Mouse (Mus musculus): ENCODE measurements around the gene Agpat1. TPM values are rescaled to one million over a fixed set of nuclear protein-coding genes. Genes with fewer than 3 reads are reported as not detected.

Gene Agpat1
- polyA plus RNA-seq, 1 experiment from 2014 or later: 45.7 TPM

DNA sequence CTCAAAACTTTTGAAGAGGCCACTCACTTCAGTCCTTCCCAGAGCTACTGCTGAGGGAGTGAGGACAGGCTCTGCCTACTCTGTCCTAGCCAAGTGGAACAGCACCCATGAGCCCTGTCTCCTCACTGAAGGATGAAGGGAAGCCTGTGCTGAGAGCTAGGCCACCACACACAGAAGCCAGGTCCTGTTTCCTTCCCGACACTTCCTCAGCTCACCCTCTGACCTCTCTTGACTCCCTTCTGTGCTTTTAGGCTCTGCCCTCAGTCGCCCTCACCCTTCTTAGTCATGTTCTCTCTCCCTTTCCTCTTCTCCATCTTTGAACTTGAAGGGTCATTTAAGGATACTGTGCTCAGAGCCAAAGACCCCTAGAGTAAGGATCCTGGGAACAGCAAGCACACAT lies 53.2 kb downstream of the Agpat1 start:
- Histone ChIP-seq H3K9me3 (replicated peaks) (no peaks in the 10 kb centered on the region), H3K4me1 (replicated peaks) (peaks cover 53% of the 10 kb centered on the region), H3K4me3 (no peak overlapping the region), H3K36me3 (peaks cover 11% of the 10 kb centered on the region), H3K27ac (no peak overlapping the region), H3K4me2 (no peak overlapping the region), H3K27me3 (peaks cover 35% of the 10 kb centered on the region), H3K9ac (no peak overlapping the region)
- ATAC-seq (replicated peaks; ENCODE audit: insufficient number of reproducible peaks, insufficient read depth, low FRiP score, low read depth): no peak
- WGBS: 24% methylated on average over 2 of the region's 2 CpGs

DNA sequence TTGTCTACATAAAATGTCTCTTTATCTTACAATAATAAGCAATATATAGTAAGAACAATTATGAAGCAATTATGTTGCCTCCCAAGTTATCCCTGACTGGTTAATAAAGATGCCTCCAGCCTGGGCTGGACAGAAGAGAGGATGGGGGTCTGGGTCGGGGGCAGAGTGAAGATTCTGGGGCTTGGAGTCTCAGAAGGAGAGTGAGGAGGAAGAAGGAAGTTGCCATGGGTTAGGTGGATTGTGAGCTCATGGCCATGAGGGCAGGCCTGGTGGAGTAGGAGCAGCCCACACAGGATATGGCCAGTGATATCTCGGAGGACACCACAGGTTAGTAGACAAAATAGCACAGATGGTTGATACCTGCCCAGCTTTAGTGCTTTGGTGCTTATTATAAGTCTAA lies 54.1 kb downstream of the Agpat1 start:
- H3K4me1 ChIP-seq (replicated peaks): peaks cover 53% of the 10 kb centered on the region
- ATAC-seq (replicated peaks; ENCODE audit: insufficient number of reproducible peaks, insufficient read depth, low FRiP score, low read depth): no peak
- WGBS: 64% methylated on average over 2 of the region's 2 CpGs
- H3K4me2 ChIP-seq: no peak overlapping the region
- no peak overlapping the region for H3K9ac ChIP-seq
- H3K36me3 ChIP-seq: 0 out of 2 replicates have a peak, but pooled peaks cover 2% of the 10 kb centered on the region
- peaks cover 39% of the 10 kb centered on the region for H3K27me3 ChIP-seq
- H3K9me3 ChIP-seq (replicated peaks): no peaks in the 10 kb centered on the region
- no peak overlapping the region for H3K27ac ChIP-seq
- H3K4me3 ChIP-seq: no peak overlapping the region

DNA sequence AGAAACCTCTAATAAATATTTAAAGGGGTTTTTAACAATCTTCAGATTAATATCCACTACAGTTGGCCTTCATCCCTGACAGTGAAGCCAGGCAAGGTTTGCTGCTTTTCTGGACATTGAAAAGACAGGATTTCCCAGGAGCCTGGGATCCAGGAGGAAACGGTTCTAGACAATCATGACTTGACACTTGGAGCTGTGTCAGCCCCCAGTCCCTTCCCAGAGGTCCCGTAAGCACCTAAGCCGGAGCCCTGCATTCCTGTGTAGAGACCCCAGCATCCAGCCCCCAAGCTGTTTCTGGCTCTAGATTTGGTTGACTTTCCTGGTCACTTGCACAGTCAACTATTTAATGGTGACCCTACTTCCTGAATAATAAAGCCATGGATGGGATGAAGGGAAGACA lies 54.5 kb downstream of the Agpat1 start:
- no peaks in the 10 kb centered on the region for H3K9me3 ChIP-seq (replicated peaks)
- H3K9ac ChIP-seq: no peak overlapping the region
- H3K36me3 ChIP-seq: no peaks in the 10 kb centered on the region
- no peak overlapping the region for H3K4me3 ChIP-seq
- no peak overlapping the region for H3K4me2 ChIP-seq
- peaks cover 43% of the 10 kb centered on the region for H3K27me3 ChIP-seq
- H3K4me1 ChIP-seq (replicated peaks): peaks cover 53% of the 10 kb centered on the region
- ATAC-seq (replicated peaks; ENCODE audit: insufficient number of reproducible peaks, insufficient read depth, low FRiP score, low read depth): no peak
- no peak overlapping the region for H3K27ac ChIP-seq
- WGBS: 73% methylated on average over 3 of the region's 3 CpGs

DNA sequence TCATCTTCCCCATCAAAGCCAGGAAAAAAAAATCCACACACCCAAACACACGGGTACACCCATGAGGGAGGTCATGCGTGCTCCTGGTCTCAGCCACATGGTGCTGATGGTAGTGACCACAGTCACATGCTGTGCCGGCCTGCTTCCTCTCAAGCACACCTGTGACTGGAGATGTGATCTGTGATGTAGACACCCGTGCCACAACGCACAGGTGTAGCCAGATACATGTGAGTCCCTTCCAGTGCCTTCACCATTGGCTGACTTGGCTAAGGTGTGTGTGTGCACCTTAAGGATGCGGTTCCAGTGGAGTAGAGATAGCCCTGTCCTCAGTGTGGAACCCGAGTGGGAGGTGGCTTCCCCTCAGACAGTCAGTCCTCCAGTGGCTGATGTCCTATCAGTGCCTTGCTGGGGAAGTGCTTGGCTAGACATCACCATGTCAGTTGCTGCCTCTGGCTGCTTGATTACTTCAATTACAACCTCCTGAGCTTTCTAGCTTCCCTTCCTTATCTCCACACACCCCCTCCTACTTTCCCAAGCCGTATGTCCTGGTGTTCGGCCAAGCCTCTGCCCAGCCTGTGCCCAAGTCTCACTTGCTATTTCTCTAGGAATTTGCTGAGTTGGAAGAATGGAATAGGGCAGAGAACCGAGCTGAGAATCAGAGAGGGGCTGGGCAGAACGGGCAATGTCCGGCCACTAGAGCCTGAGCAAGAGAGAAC lies 55.3 kb downstream of the Agpat1 start:
- no peak overlapping the region for H3K27ac ChIP-seq
- no peak overlapping the region for H3K4me3 ChIP-seq
- H3K4me2 ChIP-seq: peak overlapping the region; percentile 27; the same call in 1 of the 2 replicates
- 46% methylated on average over 12 of the region's 12 CpGs for WGBS
- peaks cover 44% of the 10 kb centered on the region for H3K27me3 ChIP-seq
- H3K36me3 ChIP-seq: no peaks in the 10 kb centered on the region
- no peaks in the 10 kb centered on the region for H3K9me3 ChIP-seq (replicated peaks)
- H3K4me1 ChIP-seq (replicated peaks): peaks cover 49% of the 10 kb centered on the region
- no peak overlapping the region for H3K9ac ChIP-seq
- no peak for ATAC-seq (replicated peaks; ENCODE audit: insufficient number of reproducible peaks, insufficient read depth, low FRiP score, low read depth)

DNA sequence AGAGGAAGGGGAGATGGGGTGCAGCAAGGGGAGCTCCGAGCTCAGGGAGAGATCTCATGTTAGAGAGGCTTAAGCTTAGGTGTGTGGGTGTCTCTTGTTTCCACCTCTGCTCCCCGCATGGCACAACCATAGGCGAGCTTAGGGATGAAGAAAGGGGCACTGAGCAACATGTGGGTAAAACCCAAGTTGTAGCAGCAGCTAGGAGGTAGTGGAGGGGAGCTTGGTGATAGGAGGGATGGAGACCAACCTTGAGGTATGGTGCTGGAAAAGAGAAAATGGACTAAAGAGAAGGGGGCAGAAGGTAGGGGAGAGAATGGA lies 55.8 kb downstream of the Agpat1 start:
- Histone ChIP-seq H3K27ac (no peak overlapping the region), H3K4me2 (peak overlapping the region; percentile 27; the same call in 1 of the 2 replicates), H3K9ac (no peak overlapping the region), H3K4me3 (no peak overlapping the region), H3K9me3 (replicated peaks) (no peaks in the 10 kb centered on the region), H3K27me3 (peaks cover 44% of the 10 kb centered on the region), H3K36me3 (no peaks in the 10 kb centered on the region), H3K4me1 (replicated peaks) (peaks cover 44% of the 10 kb centered on the region)
- WGBS: 45% methylated on average over 3 of the region's 3 CpGs
- ATAC-seq (replicated peaks; ENCODE audit: insufficient number of reproducible peaks, insufficient read depth, low FRiP score, low read depth): no peak

DNA sequence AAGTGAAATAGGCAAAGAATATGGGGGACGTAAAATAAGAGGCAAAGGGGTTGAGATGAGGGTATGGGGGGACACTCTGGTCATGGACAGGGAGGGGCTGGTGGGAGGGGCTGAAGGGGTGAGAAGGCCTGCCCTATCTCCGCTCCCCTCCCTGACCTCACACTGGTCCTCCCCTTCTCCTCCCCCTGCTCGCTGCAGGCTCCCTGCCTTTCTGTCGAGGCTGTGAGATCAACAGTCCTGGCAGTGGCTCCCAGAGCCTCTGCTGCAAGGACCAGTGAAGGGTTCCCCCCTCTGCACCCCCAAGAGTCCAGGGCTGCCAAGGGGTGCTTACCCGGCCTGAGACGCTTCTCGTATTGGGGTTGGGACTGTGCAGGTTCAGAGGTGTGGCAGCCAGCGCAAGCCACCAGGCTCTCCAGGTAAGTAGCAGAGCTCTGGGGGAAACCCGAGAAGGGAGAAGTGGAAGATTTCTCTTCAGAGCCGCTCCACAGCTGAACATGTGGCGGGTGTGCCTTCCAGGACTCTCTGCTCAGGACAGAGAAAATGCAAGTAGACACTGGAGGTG lies 56.3 kb downstream of the Agpat1 start:
- ATAC-seq (replicated peaks; ENCODE audit: insufficient number of reproducible peaks, insufficient read depth, low FRiP score, low read depth): no peak
- Histone ChIP-seq H3K9ac (no peak overlapping the region), H3K27ac (peak overlapping the region; percentile 49; the same call in 1 of the 2 replicates)

DNA sequence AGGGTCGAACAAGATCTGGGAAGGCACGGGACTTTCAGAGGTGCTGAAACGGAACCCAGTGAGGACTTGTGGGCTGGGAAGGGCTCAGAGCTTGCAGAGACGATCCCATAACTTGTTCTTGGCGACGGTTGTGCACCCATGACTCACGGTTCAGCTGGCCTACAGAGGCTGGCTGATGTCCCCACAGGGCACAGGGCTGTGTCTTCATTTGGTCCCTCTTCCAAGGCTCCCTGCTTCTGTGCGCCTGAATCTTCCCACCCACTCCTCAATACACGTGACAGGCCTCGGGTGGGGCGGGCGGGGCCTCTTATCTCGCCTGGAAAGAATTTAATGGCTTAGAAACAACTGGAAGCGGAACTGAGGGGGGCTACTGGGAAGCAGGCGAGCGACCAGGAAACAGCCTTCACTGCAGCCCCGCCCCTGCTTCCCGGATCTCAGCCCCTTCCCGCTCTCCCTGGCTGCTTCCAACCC lies 57.1 kb downstream of the Agpat1 start:
- Histone ChIP-seq H3K9ac (no peak overlapping the region), H3K9me3 (replicated peaks) (no peaks in the 10 kb centered on the region), H3K36me3 (no peaks in the 10 kb centered on the region), H3K27me3 (peaks cover 44% of the 10 kb centered on the region), H3K4me3 (peak overlapping the region; percentile 31), H3K4me1 (replicated peaks) (peaks cover 31% of the 10 kb centered on the region), H3K4me2 (peak overlapping the region; percentile 53), H3K27ac (peak overlapping the region; percentile 49; the same call in 1 of the 2 replicates)
- 4% methylated on average over 19 of the region's 19 CpGs for WGBS
- no peak for ATAC-seq (replicated peaks; ENCODE audit: insufficient number of reproducible peaks, insufficient read depth, low FRiP score, low read depth)

More for the DNA sequence above, 56.3 kb downstream of the Agpat1 start:
- WGBS: 29% methylated on average over 11 of the region's 11 CpGs
- peaks cover 44% of the 10 kb centered on the region for H3K27me3 ChIP-seq
- H3K9me3 ChIP-seq (replicated peaks): no peaks in the 10 kb centered on the region
- H3K4me3 ChIP-seq: peak overlapping the region; percentile 31
- H3K4me2 ChIP-seq: peak overlapping the region; percentile 53
- no peaks in the 10 kb centered on the region for H3K36me3 ChIP-seq
- peaks cover 39% of the 10 kb centered on the region for H3K4me1 ChIP-seq (replicated peaks)

DNA sequence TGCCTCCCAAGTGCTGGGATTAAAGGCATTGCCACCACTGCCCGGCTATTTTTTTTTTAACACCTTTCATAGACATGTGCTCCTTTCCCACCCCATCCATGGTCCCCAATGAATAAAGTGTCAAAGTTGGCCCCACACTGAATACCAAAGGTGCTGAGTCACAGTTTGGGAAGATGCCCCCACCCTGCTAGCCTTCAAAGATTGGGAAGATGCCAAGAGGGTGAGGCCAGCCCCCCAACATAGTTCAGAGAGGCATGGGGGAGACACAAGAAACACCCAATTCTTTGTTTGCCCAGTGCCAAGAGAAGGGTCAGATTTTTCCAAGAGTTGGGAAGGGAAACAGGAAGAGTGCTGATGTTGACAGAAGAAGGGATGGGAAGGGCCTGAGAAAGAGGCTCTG lies 58.4 kb downstream of the Agpat1 start:
- no peak overlapping the region for H3K9ac ChIP-seq
- peaks cover 44% of the 10 kb centered on the region for H3K27me3 ChIP-seq
- ATAC-seq (replicated peaks; ENCODE audit: insufficient number of reproducible peaks, insufficient read depth, low FRiP score, low read depth): no peak
- H3K4me1 ChIP-seq (replicated peaks): peaks cover 26% of the 10 kb centered on the region
- no peaks in the 10 kb centered on the region for H3K36me3 ChIP-seq
- no peak overlapping the region for H3K4me2 ChIP-seq
- no peak overlapping the region for H3K4me3 ChIP-seq
- no peak overlapping the region for H3K27ac ChIP-seq
- no peaks in the 10 kb centered on the region for H3K9me3 ChIP-seq (replicated peaks)
- WGBS: 78% methylated on average over 1 of the region's 1 CpGs

DNA sequence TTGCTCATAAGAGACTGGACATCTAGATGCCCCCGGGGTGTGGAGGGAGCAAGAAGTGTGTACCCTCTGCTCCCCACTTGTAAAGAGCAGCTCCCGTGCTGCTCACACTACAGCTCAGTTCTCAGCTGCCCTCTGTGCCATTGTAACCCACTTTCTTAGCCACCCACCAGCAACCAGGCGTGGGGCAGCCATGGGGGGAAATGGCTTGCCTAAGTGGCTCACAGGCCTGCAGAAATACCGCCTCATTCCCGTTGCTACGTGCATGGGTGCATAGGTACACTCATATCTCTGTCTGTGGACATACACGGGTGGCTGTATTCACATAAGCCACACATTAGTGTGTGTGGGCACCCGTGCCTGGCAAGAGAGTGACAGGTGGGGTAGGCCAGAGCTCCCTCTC lies 58.9 kb downstream of the Agpat1 start:
- H3K27me3 ChIP-seq: peaks cover 44% of the 10 kb centered on the region
- no peak overlapping the region for H3K4me2 ChIP-seq
- H3K9ac ChIP-seq: no peak overlapping the region
- no peak overlapping the region for H3K27ac ChIP-seq
- WGBS: 82% methylated on average over 8 of the region's 8 CpGs
- no peak overlapping the region for H3K4me3 ChIP-seq
- no peaks in the 10 kb centered on the region for H3K9me3 ChIP-seq (replicated peaks)
- no peaks in the 10 kb centered on the region for H3K36me3 ChIP-seq
- peaks cover 26% of the 10 kb centered on the region for H3K4me1 ChIP-seq (replicated peaks)
- no peak for ATAC-seq (replicated peaks; ENCODE audit: insufficient number of reproducible peaks, insufficient read depth, low FRiP score, low read depth)

Other genes with a start within 250 kb of the Agpat1 start
- gene Btnl2, start 249.4 kb upstream of the Agpat1 start, polyA plus RNA-seq (2015; fragmentation: Nextera tagmentation; extraction: Ambion mirVana): 0.09 TPM in 1 of 2 replicates, not detected in the other
- gene Btnl1, start 227.1 kb upstream of the Agpat1 start, polyA plus RNA-seq (2015; fragmentation: Nextera tagmentation; extraction: Ambion mirVana): not detected in 2 replicates
- 0.20 TPM in 1 of 2 replicates, not detected in the other for gene BC051142, start 205.4 kb upstream of the Agpat1 start, polyA plus RNA-seq (2015; fragmentation: Nextera tagmentation; extraction: Ambion mirVana)
- not detected in 2 replicates for gene Btnl4, start 126.9 kb upstream of the Agpat1 start, polyA plus RNA-seq (2015; fragmentation: Nextera tagmentation; extraction: Ambion mirVana)
- not detected in 2 replicates for gene Btnl6, start 86.9 kb upstream of the Agpat1 start, polyA plus RNA-seq (2015; fragmentation: Nextera tagmentation; extraction: Ambion mirVana)
- gene Notch4, start 40.0 kb upstream of the Agpat1 start, polyA plus RNA-seq (2015; fragmentation: Nextera tagmentation; extraction: Ambion mirVana): 5.8 and 7.8 TPM in 2 replicates
- gene Gpsm3, start 14.5 kb upstream of the Agpat1 start, polyA plus RNA-seq (2015; fragmentation: Nextera tagmentation; extraction: Ambion mirVana): 5.5 and 13.1 TPM in 2 replicates
- gene Pbx2, start 13.0 kb upstream of the Agpat1 start, polyA plus RNA-seq (2015; fragmentation: Nextera tagmentation; extraction: Ambion mirVana): 4.8 and 5.5 TPM in 2 replicates
- 6.4 and 12.3 TPM in 2 replicates for gene Ager, start 6.4 kb upstream of the Agpat1 start, polyA plus RNA-seq (2015; fragmentation: Nextera tagmentation; extraction: Ambion mirVana)
- gene Rnf5, start 572 bp upstream of the Agpat1 start, polyA plus RNA-seq (2015; fragmentation: Nextera tagmentation; extraction: Ambion mirVana): 99.7 and 111 TPM in 2 replicates
- 1.3 and 2.2 TPM in 2 replicates for gene Egfl8, start 11.7 kb downstream of the Agpat1 start, polyA plus RNA-seq (2015; fragmentation: Nextera tagmentation; extraction: Ambion mirVana)
- 22.9 and 24.8 TPM in 2 replicates for gene Ppt2, start 24.2 kb downstream of the Agpat1 start, polyA plus RNA-seq (2015; fragmentation: Nextera tagmentation; extraction: Ambion mirVana)
- gene Prrt1, start 25.3 kb downstream of the Agpat1 start, polyA plus RNA-seq (2015; fragmentation: Nextera tagmentation; extraction: Ambion mirVana): 0.42 and 1.2 TPM in 2 replicates
- gene Fkbpl, start 40.5 kb downstream of the Agpat1 start, polyA plus RNA-seq (2015; fragmentation: Nextera tagmentation; extraction: Ambion mirVana): 10.7 and 12.9 TPM in 2 replicates
- 39.6 and 54.5 TPM in 2 replicates for gene Atf6b, start 42.9 kb downstream of the Agpat1 start, polyA plus RNA-seq (2015; fragmentation: Nextera tagmentation; extraction: Ambion mirVana)
- 2.3 and 3.2 TPM in 2 replicates for gene Tnxb, start 66.3 kb downstream of the Agpat1 start, polyA plus RNA-seq (2015; fragmentation: Nextera tagmentation; extraction: Ambion mirVana)
- gene C4b, start 139.6 kb downstream of the Agpat1 start, polyA plus RNA-seq (2015; fragmentation: Nextera tagmentation; extraction: Ambion mirVana): 0.53 and 0.77 TPM in 2 replicates
- gene Cyp21a1, start 200.3 kb downstream of the Agpat1 start, polyA plus RNA-seq (2015; fragmentation: Nextera tagmentation; extraction: Ambion mirVana): 0.93 TPM in 1 of 2 replicates, not detected in the other
- 19.4 and 23.4 TPM in 2 replicates for gene Stk19, start 232.7 kb downstream of the Agpat1 start, polyA plus RNA-seq (2015; fragmentation: Nextera tagmentation; extraction: Ambion mirVana)
- gene Dxo, start 232.8 kb downstream of the Agpat1 start, polyA plus RNA-seq (2015; fragmentation: Nextera tagmentation; extraction: Ambion mirVana): 32.0 and 40.8 TPM in 2 replicates
- gene Skiv2l, start 245.9 kb downstream of the Agpat1 start, polyA plus RNA-seq (2015; fragmentation: Nextera tagmentation; extraction: Ambion mirVana): 23.6 and 35.9 TPM in 2 replicates
- gene Nelfe, start 246.1 kb downstream of the Agpat1 start, polyA plus RNA-seq (2015; fragmentation: Nextera tagmentation; extraction: Ambion mirVana): 53.3 and 70.9 TPM in 2 replicates

Data from heart, embryonic 15.5 days (tissue).